Mouse (Mus musculus): Measurements from ENCODE around the gene Kir3dl2. TPM values are rescaled to one million over a fixed set of nuclear protein-coding genes. Genes with fewer than 3 reads are reported as not detected.

The Kir3dl2 gene
- total RNA-seq (2023), result not detected

DNA sequence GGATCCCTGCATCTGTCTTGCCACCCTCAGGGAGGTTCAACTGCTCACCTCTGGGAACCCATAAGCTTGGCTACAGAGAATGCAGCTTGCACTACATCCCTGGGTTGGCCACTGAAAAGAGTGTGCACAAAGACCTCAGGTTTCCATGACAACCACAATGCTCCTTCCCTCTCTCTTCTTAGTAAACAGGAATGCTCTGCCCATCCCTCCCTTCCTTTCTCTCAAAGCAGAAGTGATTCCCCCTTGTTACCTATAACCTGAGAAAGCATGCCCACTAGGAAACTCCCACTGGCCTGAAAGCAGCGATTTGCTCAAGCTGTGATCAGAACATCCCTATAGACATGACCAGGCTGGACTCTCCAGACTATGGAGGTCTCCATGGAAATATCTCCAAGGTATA, at the start of gene Kir3dl2:
Kir3dl2 (minus strand) TSS at position 101 of the 400 bp plus-strand sequence.

DNA sequence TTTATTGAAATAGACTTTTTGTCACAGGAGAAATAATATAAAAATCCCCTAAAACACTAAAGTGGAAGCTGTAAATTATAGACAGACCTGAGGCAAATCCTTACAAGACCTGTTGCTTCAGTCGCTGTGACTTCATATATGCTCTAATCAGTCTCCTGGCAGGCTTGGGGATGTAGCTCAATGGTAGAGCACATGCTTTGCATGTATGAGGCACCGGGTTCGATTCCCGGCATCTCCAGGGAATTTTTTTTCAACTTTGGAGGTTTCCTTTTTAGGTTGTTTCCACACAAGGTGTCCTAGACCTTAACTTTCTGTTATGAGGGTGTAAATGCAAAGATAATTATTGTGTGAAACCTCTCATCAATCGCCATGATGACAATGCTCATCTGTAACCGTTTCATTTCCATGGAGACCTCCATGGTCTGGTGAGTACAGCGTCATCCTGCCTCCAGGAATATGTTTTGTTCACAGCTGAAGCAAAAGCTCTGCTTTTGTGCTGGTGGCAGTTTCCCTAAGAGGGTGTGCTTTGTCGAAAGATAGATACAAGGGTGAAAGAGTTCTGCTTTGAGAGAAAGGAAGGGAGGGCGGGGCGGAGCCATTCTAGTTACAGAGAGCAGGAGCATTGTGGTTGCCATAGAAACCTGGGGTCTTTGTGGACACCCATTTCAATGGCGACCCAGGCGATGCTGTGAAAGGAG, 46.5 kb upstream of the Kir3dl2 start, which contains the start of gene Tceal3:
Tceal3 (plus strand) TSS at position 644 of the 698 bp plus-strand sequence.

DNA sequence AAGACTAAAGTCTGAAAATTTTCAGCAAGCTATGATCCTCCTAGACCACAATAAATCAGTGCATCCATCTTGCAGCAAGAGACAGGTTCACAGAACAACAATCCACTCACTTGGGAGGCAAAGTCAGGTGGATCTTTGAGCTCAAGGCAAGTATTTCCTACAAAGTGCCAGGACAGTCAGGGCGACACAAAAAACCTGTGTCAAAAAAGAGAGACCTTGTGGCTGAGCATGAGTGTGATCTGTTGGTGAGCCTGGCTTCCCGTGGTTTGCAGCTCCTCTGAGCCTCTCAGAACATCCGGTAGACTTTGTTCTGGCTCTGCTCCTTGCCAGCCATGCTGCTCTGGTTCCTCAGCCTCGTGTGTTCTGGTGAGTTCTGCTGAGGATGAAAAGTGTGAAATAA, 26.2 kb downstream of the Kir3dl2 start, which contains the start of gene Kir3dl1:
Kir3dl1 (plus strand) TSS at position 301 of the 400 bp plus-strand sequence.

Other genes starting within 250 kb of the Kir3dl2 start
- not detected for gene Kir3dl1, start 26.1 kb downstream of the Kir3dl2 start, total RNA-seq (2023)
- gene Tceal3, start 46.8 kb upstream of the Kir3dl2 start, total RNA-seq (2023), result not detected
- under 1 TPM in 1 of 2 experiments, not detected in 1; 0.13 TPM for gene Tceal1, start 163.9 kb upstream of the Kir3dl2 start, total RNA-seq (2023)
- gene Morf4l2, start 199.6 kb upstream of the Kir3dl2 start, total RNA-seq (2023), result 100 to 1,000 TPM in 1 of 2 experiments, 10 to 100 TPM in 1; 97.3 to 116 TPM
- gene Glra4, start 236.1 kb upstream of the Kir3dl2 start, total RNA-seq (2023), result not detected